Mouse (Mus musculus) cerebellum, postnatal 4 days (tissue): Measurements from ENCODE around the gene Tln1.
"Not testable (repeated sequence)": the region's sequence is repeated elsewhere in the genome, so short reads cannot be mapped to it uniquely, and the experiment has no call there.

Experiments used
- DNase-seq, 2 experiments: peaks; one replicate each; pipeline ENCODE4 v3.0.0; 2022; ENCODE audit warnings: low spot score in 2 of 2, mixed read lengths in 1 of 2

Gene Tln1

DNA sequence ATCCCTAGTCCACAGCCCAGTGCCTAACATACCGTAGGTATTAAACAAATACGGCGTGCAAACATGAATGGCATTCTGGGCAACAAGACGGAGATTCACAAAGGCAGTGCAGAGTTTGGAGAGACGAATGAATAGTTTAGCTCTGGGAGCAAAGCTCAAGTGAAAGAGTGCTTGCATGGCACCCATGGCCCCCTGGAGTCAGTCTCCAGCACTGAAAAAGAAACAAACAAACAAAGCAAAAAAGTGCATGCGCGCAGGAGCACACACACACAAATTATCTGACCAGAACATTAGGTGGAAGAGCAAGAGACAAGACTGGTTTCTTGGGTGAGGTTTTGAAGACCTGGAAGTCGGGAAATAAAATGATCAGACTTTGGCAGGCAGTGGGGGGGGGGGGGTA, 56.4 kb downstream of the Tln1 start:
- no peak for DNase-seq

DNA sequence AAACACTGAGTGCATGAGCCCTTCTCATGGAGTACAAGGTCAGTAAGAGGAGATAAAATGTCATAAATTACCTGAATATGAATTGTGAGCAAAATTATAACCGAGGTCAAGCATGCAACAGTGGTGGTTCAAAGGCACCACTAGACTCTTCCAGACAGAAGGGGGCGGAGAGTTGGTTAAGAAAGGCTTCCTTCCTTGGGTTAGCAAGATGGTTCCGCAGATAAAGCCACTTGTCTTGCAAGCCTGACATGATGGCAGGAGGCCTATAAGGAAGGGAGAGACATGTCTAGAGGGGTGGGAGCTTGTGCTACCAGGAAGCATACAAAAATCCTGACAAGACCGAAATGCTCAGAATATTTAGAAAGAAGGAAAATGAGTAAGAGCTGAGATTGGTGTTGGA, 58.2 kb downstream of the Tln1 start:
- DNase-seq = no peak

DNA sequence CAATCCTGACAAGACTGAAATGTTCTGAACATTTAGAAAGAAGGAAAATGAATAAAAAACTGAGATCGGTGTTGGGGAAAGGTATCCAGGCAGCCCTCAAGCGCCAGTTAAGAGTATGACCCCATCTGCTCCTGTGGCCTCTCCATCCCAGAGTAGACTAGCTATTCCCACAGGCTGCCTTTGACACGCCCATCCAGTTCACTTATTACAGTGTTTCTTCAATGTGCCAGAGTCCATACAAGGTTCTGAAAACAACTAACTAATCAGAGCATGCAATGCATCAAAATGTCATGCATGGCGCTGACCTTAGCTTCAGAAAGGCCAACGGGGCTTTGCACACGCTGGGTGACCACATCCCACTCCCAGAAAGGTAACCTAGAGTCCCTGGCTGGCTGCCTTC, 59.0 kb downstream of the Tln1 start:
- DNase-seq = no peak

DNA sequence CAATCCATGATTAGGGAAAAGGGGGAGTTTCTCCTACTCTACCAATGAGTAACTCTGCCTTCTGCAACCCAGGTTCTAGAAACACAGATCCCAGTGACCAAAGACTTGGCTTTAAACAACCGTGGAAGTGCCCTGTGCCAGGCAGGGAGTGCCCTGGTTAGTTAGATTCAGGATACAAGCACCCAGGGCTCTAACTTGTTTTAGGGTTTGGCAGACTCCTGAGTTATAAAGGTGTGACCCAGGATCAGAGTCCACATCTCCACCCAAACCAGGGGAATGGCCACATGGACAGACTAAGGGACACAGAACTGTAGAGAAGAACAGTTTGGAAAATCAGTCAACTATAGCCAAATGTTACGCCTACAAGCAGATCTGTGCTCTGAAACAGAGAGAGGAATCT, 59.5 kb downstream of the Tln1 start:
- no peak for DNase-seq

DNA sequence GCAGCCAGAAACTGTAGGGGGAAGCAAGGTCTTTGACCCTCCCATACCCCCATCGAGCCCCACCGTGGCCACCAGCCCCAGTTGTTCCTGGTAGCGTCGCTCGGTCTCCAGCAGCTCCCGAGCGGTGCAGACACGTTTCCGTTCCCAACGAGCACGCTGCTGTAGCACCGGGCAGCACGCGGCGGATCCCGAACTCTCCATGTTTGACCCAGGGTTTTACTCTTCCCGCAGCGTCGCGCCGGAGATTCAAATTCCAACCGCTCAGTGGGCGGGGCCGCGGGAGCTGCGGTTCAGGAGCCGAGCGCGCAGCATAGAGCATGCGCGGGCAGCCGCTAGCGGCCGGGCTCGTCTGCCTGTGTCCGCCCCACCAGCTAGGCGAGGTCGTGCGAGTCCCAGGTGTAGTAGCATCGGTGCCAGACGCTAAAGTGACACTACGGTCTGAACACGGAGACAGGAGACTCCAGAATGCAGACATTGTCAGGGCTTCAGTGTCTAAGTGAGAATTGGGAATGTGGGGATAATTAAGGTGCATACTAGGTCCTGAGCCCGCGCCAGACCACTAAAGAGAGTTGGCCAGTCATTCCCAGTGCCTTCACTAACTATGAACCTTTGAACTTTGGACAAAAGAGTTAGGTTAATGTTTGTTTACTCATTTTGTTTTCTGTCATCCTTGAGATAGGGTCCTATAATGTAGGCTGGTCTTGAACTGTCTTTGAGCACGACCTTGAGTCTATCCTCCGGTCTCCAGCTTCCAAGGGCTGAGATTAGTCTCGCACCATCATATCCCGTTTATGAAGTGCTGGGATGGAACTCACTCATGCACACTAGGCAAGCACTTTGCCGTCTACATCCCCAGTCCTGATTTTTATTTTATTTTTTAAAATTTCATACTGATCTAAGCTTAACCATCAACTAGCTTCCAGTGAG, 62.8 kb downstream of the Tln1 start, which contains the start of gene Arhgef39:
Gene Arhgef39 (minus strand): TSS at position 289 of the 927 bp plus-strand sequence.
- DNase-seq = peak; percentile 61 to 75

DNA sequence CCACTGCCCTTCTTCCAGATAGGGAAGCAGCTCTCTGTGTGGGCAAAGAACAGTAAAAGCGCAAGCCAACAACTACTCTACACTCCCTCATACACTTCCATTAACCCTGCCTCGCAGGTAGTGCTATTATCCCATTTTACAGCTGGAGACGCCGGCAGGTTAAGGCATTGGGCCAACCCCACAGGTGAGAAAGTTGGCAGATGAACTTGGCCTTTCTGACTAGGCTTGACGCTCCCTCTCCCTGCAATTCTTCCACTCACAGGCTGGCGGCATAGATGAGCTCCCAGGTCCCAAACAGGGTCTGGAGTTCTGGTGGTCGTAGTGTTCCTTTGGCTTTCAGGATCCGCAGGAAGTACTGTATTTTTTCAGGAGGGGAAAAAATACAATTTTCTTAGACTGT, 63.5 kb downstream of the Tln1 start:
- no peak for DNase-seq

DNA sequence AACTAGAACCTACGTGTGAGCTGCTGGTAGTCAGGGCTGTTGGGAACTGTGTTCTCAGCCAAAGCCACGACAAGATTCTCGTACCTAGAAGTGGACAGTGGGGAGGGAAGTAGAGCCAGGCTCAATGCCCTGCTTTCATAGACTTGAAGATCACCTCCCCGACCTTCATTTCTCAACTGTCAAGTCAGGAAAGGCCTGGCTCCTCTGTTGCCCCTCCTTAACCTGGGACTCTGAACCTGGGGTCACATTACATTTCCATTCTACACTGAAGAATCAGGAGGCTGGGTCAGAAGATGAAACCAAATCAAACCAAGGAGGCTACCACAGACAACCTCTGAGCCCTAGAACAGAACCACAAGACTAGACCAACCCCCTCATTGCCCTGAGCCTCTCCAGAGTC, 64.5 kb downstream of the Tln1 start:
- DNase-seq = no peak

DNA sequence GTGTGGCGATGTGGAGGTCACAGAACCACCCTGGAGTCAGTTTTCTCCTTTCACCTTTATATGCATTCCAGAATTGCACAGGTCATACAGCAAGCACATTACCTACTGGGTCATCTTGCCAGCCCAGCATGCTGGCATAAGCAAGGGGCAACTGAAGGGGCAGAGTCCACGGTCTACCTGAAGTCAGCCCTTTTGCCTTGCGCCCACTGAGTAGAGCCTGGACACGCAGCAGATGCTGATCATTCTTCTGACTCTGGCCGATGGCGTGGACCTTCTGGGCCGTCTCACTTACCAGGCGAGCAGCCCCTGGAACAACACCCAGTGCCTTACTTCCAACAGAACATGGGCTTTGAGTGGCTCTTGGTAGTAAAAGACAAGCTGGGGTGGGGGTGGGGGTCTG, 65.1 kb downstream of the Tln1 start:
- no peak for DNase-seq

DNA sequence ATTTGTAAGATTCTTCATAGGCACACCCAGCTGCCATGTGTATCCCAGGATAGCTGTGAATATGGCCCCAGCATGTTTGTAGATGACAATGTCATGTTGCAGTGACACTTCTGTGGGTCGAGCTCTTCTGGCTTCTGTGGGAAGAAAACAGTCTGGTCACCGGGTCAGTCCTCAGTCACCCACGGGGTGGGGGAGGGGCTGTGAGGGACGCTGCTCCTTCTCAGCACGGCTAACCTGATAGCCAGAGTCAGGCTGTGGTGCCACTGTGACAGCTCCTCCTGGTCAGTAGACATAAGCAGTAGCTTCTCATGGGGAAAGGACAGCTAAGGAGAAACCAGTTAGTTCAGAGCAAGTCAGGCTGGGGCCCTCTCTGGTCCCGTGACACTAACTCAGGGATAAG, 65.9 kb downstream of the Tln1 start:
- DNase-seq = no peak

DNA sequence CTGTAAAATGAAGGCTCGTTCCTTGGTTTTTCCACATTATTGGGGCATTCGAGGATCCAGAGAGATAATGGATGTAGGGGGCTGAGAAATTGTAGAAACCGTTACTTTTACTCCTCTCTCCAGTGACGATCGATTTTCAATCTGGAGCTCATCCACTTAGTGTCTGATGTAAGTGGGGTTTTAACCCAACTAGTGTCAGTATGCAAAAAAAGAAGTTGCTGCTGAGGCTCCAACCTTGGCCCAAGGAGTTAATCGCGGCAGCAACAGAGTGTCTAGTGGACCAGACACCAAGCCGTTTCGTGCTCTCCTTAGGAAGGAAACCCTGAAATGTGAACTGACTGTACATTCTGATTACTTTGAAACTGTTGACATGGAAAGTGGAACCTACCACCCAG, 68.6 kb downstream of the Tln1 start:
- DNase-seq = no peak

DNA sequence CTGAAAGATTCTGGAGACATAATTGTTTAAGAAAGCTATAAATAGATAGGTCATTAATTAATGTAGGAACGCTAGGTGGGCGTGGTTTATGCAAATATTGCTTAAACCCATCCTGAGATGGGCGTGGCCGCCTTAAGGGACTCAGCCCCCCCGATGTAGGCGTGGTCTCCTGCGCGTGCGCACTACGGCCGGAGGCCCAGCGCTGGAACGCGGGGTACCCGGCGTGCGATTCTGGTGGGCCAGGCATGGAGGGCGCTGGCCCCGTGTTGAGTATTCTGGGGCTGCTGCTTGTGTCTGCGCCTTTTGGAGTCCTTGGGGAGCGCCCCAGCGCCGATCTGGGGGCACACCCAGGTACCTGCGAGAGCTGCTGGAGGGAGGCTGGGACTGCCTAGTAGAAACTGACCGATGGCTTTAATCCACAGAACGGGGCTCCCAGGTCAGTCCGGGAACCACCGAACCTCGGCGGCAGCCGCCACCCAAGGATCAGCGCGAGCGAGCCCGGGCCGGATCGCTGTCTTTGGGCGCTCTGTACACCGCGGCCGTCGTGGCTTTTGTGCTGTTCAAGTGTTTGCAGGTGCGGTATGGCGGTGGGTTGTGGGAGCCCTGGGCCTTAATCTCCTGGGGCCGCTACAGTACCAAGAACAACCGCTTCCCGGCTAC, 69.2 kb downstream of the Tln1 start:
- peak; percentile 97 to 98 for DNase-seq

DNA sequence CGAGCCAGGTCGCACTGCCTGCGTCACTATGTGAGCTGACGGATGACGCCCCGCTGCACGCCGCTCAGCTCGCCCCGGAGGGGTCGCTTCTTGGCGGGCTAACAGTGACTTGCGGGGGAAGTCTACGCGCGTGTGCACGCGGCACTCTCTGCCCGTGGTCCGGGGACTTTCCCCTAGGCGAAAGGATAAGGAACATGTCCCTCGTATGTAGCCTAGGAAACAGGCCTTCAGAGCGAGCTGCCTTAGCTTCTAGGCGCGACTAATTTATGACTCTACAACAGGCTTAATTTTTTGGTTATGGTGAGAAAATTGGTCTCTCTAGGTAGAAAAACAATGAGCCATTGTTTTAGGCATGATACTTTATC, 69.7 kb downstream of the Tln1 start, which contains the start of gene Ccdc107:
Gene Ccdc107 (plus strand): TSS at position 80 of the 365 bp plus-strand sequence.
- DNase-seq = peak; percentile 68 to 89

DNA sequence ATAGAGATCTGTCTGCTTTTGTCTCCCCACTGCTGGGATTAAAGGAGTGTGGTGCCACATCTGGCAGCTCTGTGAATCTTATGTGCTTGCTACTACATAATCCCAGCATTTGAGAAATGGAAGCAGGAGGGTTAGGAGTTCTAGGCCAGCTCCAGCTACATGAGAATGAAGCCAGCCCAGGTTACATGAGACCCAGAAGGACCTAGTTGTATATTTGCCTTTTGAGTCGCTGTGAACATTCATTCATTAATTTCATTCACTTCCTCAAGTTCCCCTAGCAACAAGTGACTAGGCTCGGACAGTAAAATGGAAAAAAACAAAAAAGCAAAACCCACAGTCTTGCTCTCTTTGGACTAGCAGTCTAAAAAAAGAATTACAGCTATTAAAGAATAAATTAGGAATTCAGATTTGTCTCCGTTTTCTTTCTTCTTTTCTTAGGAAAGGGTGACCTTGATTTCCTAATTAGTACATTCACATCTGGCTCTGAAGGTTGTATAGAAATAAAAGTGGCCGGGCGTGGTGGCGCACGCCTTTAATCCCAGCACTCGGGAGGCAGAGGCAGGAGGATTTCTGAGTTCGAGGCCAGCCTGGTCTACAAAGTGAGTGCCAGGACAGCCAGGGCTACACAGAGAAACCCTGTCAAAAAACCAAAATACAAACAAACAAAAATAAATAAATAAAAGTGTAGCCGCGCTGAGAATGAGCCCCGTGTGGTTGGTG, 70.2 kb downstream of the Tln1 start:
- DNase-seq = no peak

DNA sequence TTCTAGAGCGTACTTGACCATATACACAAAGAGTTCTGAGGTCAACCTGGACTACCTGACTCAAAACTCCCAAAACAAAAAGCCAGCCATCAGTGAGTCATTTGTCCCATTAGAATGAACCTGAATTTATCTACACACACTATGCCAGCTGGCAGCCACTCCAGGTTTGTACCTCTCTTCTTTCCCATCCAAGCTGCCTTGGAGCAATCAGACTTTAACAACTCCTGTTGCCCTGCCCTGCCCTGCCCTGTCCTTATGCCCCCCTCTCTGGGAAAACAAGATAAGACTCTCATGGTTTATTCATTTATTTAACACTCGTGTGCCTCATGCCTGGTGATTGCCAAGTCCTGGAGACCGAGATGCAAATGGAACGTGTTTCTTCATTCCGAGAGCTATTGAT, 71.7 kb downstream of the Tln1 start:
- no peak for DNase-seq

DNA sequence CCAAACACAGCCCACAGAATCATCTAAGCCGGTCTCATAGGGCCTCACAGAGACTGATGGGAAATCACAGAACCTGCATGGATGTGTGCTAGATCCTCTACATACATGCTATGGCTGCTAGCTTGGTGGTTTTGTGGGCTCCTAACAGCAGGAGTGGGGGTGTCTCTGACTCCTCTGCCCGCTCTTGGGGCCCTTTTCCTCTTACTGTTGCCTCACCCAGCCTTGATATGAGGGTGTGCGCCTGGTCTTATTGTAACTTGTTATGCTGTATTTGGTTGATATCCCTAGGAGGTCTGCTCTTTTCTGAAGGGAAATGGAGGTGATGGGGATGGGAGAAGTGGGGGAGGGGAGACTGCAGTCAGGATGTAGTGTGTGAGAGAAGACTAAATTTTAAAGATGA, 72.9 kb downstream of the Tln1 start:
- DNase-seq = no peak

DNA sequence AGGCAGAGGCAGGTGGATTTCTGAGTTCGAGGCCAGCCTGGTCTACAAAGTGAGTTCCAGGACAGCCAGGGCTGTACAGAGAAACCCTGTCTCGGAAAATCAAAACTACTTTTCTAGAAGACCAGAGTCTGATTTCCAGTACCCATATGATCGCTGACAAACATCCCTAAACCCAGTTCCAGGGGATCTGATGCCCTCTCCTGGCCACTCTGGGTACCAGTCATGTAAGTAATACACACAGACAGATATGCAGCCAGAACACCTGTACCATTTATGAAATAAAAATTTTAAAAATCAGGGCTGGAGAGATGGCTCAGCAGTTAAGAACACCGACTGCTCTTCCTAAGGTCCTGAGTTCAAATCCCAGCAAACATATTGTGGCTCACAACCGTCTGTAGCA, 76.8 kb downstream of the Tln1 start:
- DNase-seq = not testable (repeated sequence)

DNA sequence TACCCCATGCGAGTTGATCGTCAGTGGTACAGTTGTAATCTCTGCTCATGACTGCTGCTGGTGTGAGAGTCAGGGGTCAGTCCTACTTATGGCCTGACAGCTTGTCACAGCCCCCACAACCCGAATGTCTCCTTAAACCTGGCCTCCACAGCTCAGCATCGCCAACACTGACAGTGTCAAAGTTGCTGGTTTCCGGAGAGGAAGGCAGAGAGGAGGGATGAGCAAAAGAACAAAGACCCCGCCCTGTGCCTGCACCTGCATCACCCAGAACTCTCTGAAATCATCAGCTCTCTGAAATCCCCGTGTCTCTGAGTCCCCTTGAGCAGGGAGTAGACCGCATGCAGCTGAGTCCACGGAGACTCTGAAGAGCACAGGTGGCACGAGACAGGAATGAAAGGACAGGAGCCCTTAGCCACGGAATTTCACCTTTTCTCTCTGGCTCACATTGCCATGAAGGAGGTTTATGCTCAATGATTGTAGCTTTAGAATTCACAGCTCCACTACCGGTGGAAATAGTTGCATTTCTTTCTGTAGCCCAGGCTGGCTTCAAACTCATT, 78.9 kb downstream of the Tln1 start, which contains the start of gene Sit1:
Gene Sit1 (minus strand): TSS at position 200 of the 557 bp plus-strand sequence.
- no peak for DNase-seq

DNA sequence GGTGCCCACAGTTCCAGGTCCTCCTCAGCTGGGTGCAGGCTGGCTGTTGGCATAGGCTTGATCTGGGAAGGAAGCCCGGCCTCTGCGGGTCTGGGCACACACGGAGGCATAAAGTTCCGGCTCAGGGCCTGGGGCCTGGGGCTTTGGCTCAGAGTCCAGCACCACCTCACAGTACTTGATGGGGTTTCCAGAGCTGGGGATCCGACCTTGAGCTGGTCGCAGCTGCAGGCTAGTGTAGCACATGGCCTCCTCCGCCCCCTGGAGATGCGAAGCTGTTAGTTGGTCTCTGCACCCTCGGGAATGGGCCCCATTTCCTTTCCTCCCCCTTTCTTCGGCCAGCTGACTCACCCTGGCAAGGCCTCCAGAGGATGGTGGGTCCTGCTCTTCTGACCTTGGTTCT, 79.9 kb downstream of the Tln1 start:
- no peak for DNase-seq

DNA sequence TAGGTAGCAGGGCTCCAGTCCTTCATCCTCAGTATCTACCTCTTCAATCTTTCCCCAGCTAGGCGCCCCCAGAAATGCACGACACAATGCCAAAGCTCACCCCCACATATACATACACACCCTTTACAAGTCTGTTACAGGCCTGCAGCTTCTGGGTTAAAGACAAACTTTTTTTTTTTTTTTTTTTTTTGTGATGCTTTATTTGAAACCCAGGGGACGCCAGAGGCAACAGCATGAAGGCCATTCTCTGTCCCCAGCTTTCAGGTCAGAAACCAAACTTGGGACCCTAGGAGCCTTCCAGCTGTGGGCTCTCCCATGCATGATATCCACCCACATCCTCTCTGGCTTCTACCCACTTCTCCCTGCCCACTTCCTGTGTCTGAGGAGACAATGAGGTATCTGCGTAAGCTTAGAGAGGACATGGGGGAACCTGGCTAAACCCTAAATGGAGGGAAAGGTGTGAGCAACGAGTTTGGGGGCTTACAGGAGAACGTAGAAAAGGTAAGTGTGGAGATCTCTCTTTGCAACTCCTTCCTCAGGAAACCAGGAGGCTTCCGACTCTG, 80.5 kb downstream of the Tln1 start:
- DNase-seq = no peak
